Mouse (Mus musculus): ENCODE data around the gene Nab1. TPM values are rescaled to one million over a fixed set of nuclear protein-coding genes. Genes with fewer than 3 reads are reported as not detected.
A peak's percentile ranks its signal among the peaks of the same experiment; 100 is the strongest.

Nab1 gene
- polyA plus RNA-seq, 1 experiment: 10.0 TPM

DNA sequence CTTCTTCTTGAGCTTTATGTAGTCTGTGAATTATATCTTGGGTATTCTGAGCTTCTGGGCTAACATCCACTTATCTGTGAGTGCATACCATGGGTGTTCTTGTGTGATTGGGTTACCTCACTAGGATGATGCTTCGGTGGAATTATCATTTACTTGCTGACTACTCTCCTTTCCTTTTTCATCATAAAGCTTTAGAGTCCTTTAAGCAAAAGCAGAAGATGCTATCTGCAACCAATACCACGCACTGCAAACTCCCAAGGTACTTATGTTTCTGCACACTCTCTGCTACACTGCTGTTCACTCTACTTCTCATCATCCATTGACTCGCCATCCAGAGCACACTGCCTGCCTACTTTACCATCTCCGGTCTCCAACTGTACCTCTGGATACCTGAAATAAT, 15.5 kb downstream of the Nab1 start:
- TF ChIP-seq POLR2A (IDR thresholded peaks at IDR 0.05; ENCODE audit: low read depth, low read length) (no peak), CTCF (conservative IDR thresholded peaks at IDR 0.05; ENCODE audit: insufficient read depth, insufficient read length, low read depth, low read length) (no peak)
- Histone ChIP-seq H3K27ac (ENCODE audit: insufficient read depth, low read depth, low read length) (no peak overlapping the region), H3K4me3 (ENCODE audit: insufficient read depth, low read depth, low read length) (no peak overlapping the region), H3K4me1 (ENCODE audit: control insufficient read depth, insufficient read depth, low read length) (0 out of 2 replicates have a peak, but pooled peaks cover 2% of the 10 kb centered on the region), H3K27me3 (replicated peaks; ENCODE audit: control insufficient read depth, insufficient read depth, low read length) (no peaks in the 10 kb centered on the region), H3K36me3 (ENCODE audit: control insufficient read depth, insufficient read depth, low read length) (no peaks in the 10 kb centered on the region; the same call in none of the 2 replicates)
- DNase-seq: no peak
- 95% methylated on average over 4 of the region's 4 CpGs for WGBS

DNA sequence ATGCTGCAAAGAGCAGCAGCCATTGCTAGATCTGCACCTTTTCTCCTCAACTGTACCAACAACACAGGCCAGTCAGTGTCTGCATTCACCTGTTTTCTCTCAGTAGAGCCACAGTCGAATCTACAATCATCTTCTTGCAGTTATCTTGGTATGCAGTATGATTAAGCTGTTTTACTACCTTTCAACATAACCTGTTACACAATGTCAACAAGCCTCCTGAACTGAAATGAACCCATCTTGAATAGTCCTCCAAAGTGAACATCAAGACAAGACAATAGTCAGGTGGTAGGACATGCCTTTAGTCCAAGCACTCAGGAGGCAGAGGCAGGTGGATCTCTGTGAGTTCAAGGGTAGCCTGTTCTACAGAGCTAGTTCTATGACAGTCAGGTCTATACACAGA, 26.2 kb downstream of the Nab1 start:
- TF ChIP-seq CTCF (conservative IDR thresholded peaks at IDR 0.05; ENCODE audit: insufficient read depth, insufficient read length, low read depth, low read length) (no peak), POLR2A (IDR thresholded peaks at IDR 0.05; ENCODE audit: low read depth, low read length) (no peak)
- H3K36me3 ChIP-seq (ENCODE audit: control insufficient read depth, insufficient read depth, low read length): peaks cover 8% of the 10 kb centered on the region
- no peaks in the 10 kb centered on the region for H3K4me1 ChIP-seq (ENCODE audit: control insufficient read depth, insufficient read depth, low read length)
- H3K27ac ChIP-seq (ENCODE audit: insufficient read depth, low read depth, low read length): no peak overlapping the region
- H3K4me3 ChIP-seq (ENCODE audit: insufficient read depth, low read depth, low read length): no peak overlapping the region
- no peaks in the 10 kb centered on the region for H3K27me3 ChIP-seq (replicated peaks; ENCODE audit: control insufficient read depth, insufficient read depth, low read length)
- WGBS: 89% methylated on average over 1 of the region's 1 CpGs
- DNase-seq: no peak

DNA sequence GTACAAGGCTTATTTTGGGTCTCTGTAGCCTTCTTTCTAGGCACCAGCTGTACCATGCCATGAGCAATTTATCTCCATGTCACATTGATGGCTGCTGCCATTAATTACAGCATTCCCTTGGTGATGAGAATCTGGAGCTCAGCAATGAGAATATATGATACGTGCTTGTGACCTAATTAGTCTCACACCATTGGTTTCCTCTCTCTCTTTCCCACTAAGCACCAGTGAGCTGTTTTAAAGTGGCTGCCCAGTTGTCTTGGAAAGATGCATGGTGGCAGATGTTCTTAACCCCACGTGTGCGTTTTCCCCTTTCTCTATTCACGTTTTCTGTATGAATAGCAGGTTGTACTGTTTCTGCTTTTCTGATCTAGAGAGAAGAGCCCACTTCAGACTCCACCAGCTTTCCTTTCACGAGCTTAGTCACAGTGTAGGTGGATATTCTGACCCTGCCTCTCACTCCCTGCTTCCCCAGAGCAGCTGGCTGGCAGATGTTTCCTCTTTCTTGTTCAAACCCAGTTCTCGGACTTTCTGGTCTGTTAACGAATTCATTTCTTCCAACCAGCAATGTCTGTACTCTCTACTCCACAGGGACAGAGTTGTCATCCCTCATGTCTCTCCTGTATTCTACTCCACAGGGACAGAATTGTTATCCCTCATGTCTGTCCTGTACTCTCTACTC, 29.5 kb downstream of the Nab1 start:
- Histone ChIP-seq H3K4me1 (ENCODE audit: control insufficient read depth, insufficient read depth, low read length) (peaks cover 4% of the 10 kb centered on the region; the same call in 1 of the 2 replicates), H3K27me3 (replicated peaks; ENCODE audit: control insufficient read depth, insufficient read depth, low read length) (no peaks in the 10 kb centered on the region), H3K27ac (ENCODE audit: insufficient read depth, low read depth, low read length) (no peak overlapping the region), H3K36me3 (ENCODE audit: control insufficient read depth, insufficient read depth, low read length) (peaks cover 1% of the 10 kb centered on the region; the same call in 1 of the 2 replicates), H3K4me3 (ENCODE audit: insufficient read depth, low read depth, low read length) (no peak overlapping the region)
- DNase-seq: no peak
- TF ChIP-seq POLR2A (IDR thresholded peaks at IDR 0.05; ENCODE audit: low read depth, low read length) (no peak), CTCF (conservative IDR thresholded peaks at IDR 0.05; ENCODE audit: insufficient read depth, insufficient read length, low read depth, low read length) (no peak)
- WGBS: 43% methylated on average over 7 of the region's 7 CpGs

DNA sequence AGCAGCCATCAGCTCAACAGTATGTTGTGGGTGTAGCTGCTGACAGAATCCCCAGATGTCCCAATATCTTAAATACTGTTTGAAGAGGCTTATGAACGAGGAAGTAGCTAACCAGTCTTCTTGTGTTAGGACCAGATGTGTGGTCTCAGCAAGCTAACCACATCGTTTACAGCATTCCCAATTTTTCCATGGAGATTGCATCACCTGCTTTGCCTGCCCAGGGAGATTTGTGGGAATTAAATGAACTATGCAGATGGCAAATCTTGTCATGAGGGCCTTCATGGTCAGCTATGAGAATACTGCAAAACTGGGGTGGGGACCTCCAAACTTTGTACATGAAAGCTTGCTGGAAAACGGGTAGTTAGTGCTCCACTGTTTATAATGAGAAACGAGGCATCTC, 30.2 kb downstream of the Nab1 start:
- WGBS: 55% methylated on average over 4 of the region's 4 CpGs
- peaks cover 4% of the 10 kb centered on the region; the same call in 1 of the 2 replicates for H3K4me1 ChIP-seq (ENCODE audit: control insufficient read depth, insufficient read depth, low read length)
- H3K27me3 ChIP-seq (replicated peaks; ENCODE audit: control insufficient read depth, insufficient read depth, low read length): no peaks in the 10 kb centered on the region
- no peak overlapping the region for H3K4me3 ChIP-seq (ENCODE audit: insufficient read depth, low read depth, low read length)
- peaks cover 1% of the 10 kb centered on the region for H3K36me3 ChIP-seq (ENCODE audit: control insufficient read depth, insufficient read depth, low read length)
- no peak for TF ChIP-seq POLR2A (IDR thresholded peaks at IDR 0.05; ENCODE audit: low read depth, low read length)
- no peak overlapping the region for H3K27ac ChIP-seq (ENCODE audit: insufficient read depth, low read depth, low read length)
- DNase-seq: no peak

DNA sequence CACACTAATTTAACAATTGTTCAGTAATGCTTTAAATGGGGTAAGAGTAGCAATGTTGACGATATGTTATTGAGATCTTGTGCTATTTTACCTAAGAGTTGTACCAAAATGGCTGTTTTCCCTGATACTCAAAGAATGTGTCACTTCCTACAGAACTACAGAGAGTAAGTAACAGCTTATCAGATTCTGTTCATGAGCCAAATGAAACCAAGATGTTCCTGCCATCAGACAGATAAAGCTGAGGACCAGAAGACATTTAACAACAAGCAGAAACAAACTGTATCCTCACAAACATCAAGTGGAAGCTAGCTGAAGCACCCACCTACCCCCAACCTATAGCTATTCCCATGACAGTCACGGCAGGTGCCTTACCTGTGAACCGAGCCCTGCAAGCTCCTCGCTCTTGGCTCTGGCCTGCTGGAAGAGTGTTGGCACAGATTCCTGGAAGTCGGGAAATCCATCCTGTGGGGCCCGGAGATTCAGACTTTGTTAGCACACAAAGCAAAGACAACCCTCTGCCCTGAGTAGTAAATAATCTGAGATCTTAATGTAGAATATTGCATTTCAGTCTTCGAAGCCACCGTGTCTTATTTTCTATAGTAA, 33.9 kb downstream of the Nab1 start:
- Histone ChIP-seq H3K4me1 (ENCODE audit: control insufficient read depth, insufficient read depth, low read length) (peaks cover 4% of the 10 kb centered on the region; the same call in 1 of the 2 replicates), H3K36me3 (ENCODE audit: control insufficient read depth, insufficient read depth, low read length) (peaks cover 2% of the 10 kb centered on the region; the same call in 1 of the 2 replicates), H3K27ac (ENCODE audit: insufficient read depth, low read depth, low read length) (no peak overlapping the region), H3K27me3 (replicated peaks; ENCODE audit: control insufficient read depth, insufficient read depth, low read length) (no peaks in the 10 kb centered on the region), H3K4me3 (ENCODE audit: insufficient read depth, low read depth, low read length) (no peak overlapping the region)
- TF ChIP-seq POLR2A (IDR thresholded peaks at IDR 0.05; ENCODE audit: low read depth, low read length) (no peak), CTCF (conservative IDR thresholded peaks at IDR 0.05; ENCODE audit: insufficient read depth, insufficient read length, low read depth, low read length) (no peak)
- WGBS: 71% methylated on average over 8 of the region's 8 CpGs
- no peak for DNase-seq

DNA sequence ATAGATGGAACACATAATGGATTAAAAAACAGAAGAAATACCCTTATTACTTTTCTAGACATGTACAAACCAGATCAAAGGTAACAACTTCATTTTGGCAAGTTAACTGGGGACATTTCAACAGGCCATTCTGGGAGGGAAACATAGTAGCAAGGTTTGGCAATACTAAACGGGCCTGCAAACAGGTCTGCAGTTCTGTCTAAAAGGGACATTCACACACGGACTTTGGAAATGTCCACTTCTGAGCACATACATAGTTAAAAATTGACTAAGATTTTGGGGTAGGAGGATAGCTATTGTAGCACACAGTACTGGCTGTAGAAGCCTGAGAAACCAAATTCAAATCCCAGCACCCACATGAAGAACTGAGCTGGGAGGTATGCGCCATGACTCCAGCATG, 34.6 kb downstream of the Nab1 start:
- H3K4me3 ChIP-seq (ENCODE audit: insufficient read depth, low read depth, low read length): no peak overlapping the region
- peaks cover 4% of the 10 kb centered on the region; the same call in 1 of the 2 replicates for H3K4me1 ChIP-seq (ENCODE audit: control insufficient read depth, insufficient read depth, low read length)
- H3K36me3 ChIP-seq (ENCODE audit: control insufficient read depth, insufficient read depth, low read length): peaks cover 2% of the 10 kb centered on the region; the same call in 1 of the 2 replicates
- no peak overlapping the region for H3K27ac ChIP-seq (ENCODE audit: insufficient read depth, low read depth, low read length)
- WGBS: 69% methylated on average over 3 of the region's 3 CpGs
- no peak for TF ChIP-seq CTCF (conservative IDR thresholded peaks at IDR 0.05; ENCODE audit: insufficient read depth, insufficient read length, low read depth, low read length)
- no peak for TF ChIP-seq POLR2A (IDR thresholded peaks at IDR 0.05; ENCODE audit: low read depth, low read length)
- peak; percentile 12 for DNase-seq
- no peaks in the 10 kb centered on the region for H3K27me3 ChIP-seq (replicated peaks; ENCODE audit: control insufficient read depth, insufficient read depth, low read length)

DNA sequence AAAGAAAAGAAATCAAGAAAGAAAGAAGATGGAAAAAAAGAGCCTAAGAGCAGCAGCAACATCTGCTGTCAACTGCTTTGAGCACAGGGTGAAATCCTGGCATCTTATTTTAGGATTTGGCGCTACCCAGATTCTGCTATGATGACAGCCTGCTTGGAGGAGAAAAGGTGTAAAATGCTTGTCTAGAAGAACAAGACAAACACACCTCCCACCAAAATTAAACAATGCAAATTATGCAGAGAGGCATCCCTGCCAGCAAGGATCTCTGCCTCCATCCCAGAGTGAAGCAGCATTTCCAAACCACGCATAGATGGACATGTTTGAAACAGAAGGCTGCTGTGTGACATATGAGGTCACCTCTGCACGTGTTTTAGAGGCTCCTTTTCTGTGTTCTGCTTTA, 35.2 kb downstream of the Nab1 start:
- WGBS: 89% methylated on average over 3 of the region's 3 CpGs
- peaks cover 4% of the 10 kb centered on the region; the same call in 1 of the 2 replicates for H3K4me1 ChIP-seq (ENCODE audit: control insufficient read depth, insufficient read depth, low read length)
- TF ChIP-seq CTCF (conservative IDR thresholded peaks at IDR 0.05; ENCODE audit: insufficient read depth, insufficient read length, low read depth, low read length): no peak
- no peak for TF ChIP-seq POLR2A (IDR thresholded peaks at IDR 0.05; ENCODE audit: low read depth, low read length)
- no peak for DNase-seq
- H3K4me3 ChIP-seq (ENCODE audit: insufficient read depth, low read depth, low read length): no peak overlapping the region
- peaks cover 2% of the 10 kb centered on the region; the same call in 1 of the 2 replicates for H3K36me3 ChIP-seq (ENCODE audit: control insufficient read depth, insufficient read depth, low read length)
- H3K27ac ChIP-seq (ENCODE audit: insufficient read depth, low read depth, low read length): no peak overlapping the region
- H3K27me3 ChIP-seq (replicated peaks; ENCODE audit: control insufficient read depth, insufficient read depth, low read length): no peaks in the 10 kb centered on the region

All from kidney, adult 2 months (tissue).